Mouse (Mus musculus) kidney, embryonic 14.5 days (tissue): ENCODE data around the gene Ifna6. TPM values are rescaled to one million over a fixed set of nuclear protein-coding genes. Genes with fewer than 3 reads are reported as not detected.
A peak's percentile ranks its signal among the peaks of the same experiment; 100 is the strongest.

Experiments
- ATAC-seq: fragments of 200-750 bp; cut with Nextera tagmentation; 2 replicates; pipeline ENCODE4 v1.8.0; 2017; ENCODE audit warnings: moderate number of reproducible peaks, mild to moderate bottlenecking, moderate TSS enrichment, moderate library complexity; ENCODE audit not compliant: low FRiP score, low TSS enrichment
- H3K27ac ChIP-seq: fragments of 300-500 bp; sonication (generic); 2 replicates; pipeline ENCODE4 v1.5.1; 2014; ENCODE audit warnings: low read depth, mild to moderate bottlenecking, low read length, moderate library complexity, mixed read lengths
- H3K27me3 ChIP-seq: fragments of 300-500 bp; sonication (generic); 2 replicates; pipeline ENCODE4 v1.6.1; 2014; ENCODE audit warnings: mild to moderate bottlenecking, low read length; ENCODE audit not compliant: control insufficient read depth, insufficient read depth
- H3K36me3 ChIP-seq: fragments of 300-500 bp; sonication (generic); 2 replicates; pipeline ENCODE4 v1.6.1; 2014; ENCODE audit warnings: low read length, mixed read lengths; ENCODE audit not compliant: control insufficient read depth, insufficient read depth
- H3K4me1 ChIP-seq: fragments of 300-500 bp; sonication (generic); 2 replicates; pipeline ENCODE4 v1.6.1; 2014; ENCODE audit warnings: low read length, mixed read lengths; ENCODE audit not compliant: control insufficient read depth, insufficient read depth
- H3K4me2 ChIP-seq: fragments of 300-500 bp; sonication (generic); replicated peaks from 2 replicates; pipeline ENCODE4 v1.6.1; 2014; ENCODE audit warnings: low read depth, mild to moderate bottlenecking, low read length
- H3K4me3 ChIP-seq: fragments of 300-500 bp; sonication (generic); 2 replicates; pipeline ENCODE4 v1.5.1; 2014; ENCODE audit warnings: mild to moderate bottlenecking, low read length
- H3K9ac ChIP-seq: fragments of 300-500 bp; sonication (generic); 2 replicates; pipeline ENCODE4 v1.6.1; 2014; ENCODE audit warnings: low read depth, mild to moderate bottlenecking, low read length, moderate library complexity
- H3K9me3 ChIP-seq: fragments of 300-500 bp; sonication (generic); 2 replicates; pipeline ENCODE4 v1.6.1; 2016; ENCODE audit warnings: low read length; ENCODE audit not compliant: control insufficient read depth
- WGBS: fragments of 180-500 bp; shearing (Covaris S2); extraction: QIAGEN DNeasy Blood & Tissue Kit; methylation state at CpG from one replicate; pipeline ENCODE4 v1.1.7; 2014; 5-methylcytosine and 5-hydroxymethylcytosine counted together
- polyA plus RNA-seq: library from polyadenylated mRNA; unstranded; fragments of >200 nt; fragmentation: Nextera tagmentation; extraction: Ambion mirVana; gene quantifications from 2 replicates; pipeline ENCODE4 v1.2.1, GENCODE M21; 2014

Gene Ifna6
- polyA plus RNA-seq, 1 experiment from 2014 or later = not detected

- no peak for ATAC-seq
- no peaks in the 10 kb centered on the region for H3K4me1 ChIP-seq
- H3K9me3 ChIP-seq = no peaks in the 10 kb centered on the region
- H3K27ac ChIP-seq = no peak overlapping the region
- 58% methylated on average over 9 of the region's 9 CpGs for WGBS
- H3K9ac ChIP-seq = no peak overlapping the region
- no peaks in the 10 kb centered on the region for H3K36me3 ChIP-seq
- no peak overlapping the region for H3K4me3 ChIP-seq
- H3K4me2 ChIP-seq = no peak overlapping the region
- peaks cover 6% of the 10 kb centered on the region; the same call in 1 of the 2 replicates for H3K27me3 ChIP-seq
Measured at GRCm38 (mm10) chr4:88864599-88864998, 37.4 kb downstream of the Ifna6 start.

DNA sequence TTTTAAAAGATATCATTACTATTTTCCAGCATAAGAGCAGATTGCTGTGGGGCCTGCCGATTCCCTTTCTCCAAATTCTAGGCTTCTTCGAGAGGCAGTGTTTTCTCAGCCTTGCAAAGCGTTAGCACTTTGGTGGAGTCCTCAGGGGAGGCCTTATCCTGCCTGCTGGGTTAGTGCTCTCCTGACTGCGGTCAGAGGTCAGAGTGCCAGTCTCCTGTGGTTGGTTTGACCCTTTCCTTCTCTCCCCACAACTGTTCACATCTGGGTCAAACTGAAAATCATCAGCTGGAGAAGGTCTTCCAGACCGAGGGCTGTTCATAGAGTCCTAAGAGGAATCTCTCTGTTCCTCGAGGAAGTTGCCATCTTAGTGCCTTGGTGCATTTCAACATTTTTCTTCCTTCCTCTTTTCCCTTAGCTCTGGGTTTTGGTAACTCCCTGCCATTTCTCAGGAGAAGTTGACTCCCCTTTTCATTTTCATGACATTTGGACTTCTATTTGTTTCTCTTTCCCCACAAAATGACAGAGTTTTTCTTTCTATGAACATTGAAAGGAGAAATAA, 37.9 kb downstream of the Ifna6 start:
- 49% methylated on average over 6 of the region's 6 CpGs for WGBS
- Histone ChIP-seq H3K4me3 (no peak overlapping the region), H3K36me3 (no peaks in the 10 kb centered on the region), H3K4me1 (no peaks in the 10 kb centered on the region), H3K4me2 (no peak overlapping the region), H3K9me3 (no peaks in the 10 kb centered on the region), H3K27me3 (peaks cover 6% of the 10 kb centered on the region; the same call in 1 of the 2 replicates), H3K27ac (no peak overlapping the region), H3K9ac (no peak overlapping the region)
- no peak for ATAC-seq

DNA sequence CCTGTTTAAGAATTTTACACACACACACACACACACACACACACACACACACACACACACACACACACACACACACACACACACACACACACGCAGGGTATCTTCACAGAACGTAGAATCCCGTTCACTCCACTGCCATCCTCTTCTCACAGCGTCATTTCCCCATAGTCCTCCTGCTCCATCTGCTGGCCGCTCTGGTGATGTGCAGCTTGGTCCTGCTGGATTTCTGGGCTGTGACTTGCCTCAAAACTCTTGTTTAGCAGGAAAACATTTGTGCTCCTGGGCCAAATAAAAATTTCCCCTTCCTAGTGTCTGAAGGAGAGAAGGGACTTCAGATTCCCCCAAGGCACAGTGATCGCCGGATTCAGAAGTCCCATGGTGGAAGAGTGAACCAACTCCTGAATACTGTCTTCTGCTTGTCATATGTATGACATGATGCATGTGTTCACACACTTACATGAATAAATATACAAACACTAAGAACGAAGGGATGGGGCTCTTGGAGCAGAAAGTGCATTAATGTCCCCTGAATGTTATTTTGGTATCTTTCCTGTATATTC, 40.2 kb downstream of the Ifna6 start:
- ATAC-seq = peak; percentile 70
- Histone ChIP-seq H3K27ac (no peak overlapping the region), H3K4me2 (peak overlapping the region; percentile 91), H3K9ac (peak overlapping the region; percentile 48; the same call in 1 of the 2 replicates), H3K4me3 (peak overlapping the region; percentile 49), H3K9me3 (no peaks in the 10 kb centered on the region), H3K36me3 (no peaks in the 10 kb centered on the region), H3K4me1 (no peaks in the 10 kb centered on the region), H3K27me3 (peaks cover 6% of the 10 kb centered on the region; the same call in 1 of the 2 replicates)
- under 1% methylated on average over 8 of the region's 8 CpGs for WGBS

- Histone ChIP-seq H3K4me2 (peak overlapping the region; percentile 91), H3K36me3 (no peaks in the 10 kb centered on the region), H3K27ac (no peak overlapping the region), H3K9me3 (no peaks in the 10 kb centered on the region), H3K4me1 (no peaks in the 10 kb centered on the region), H3K4me3 (peak overlapping the region; percentile 49), H3K9ac (peak overlapping the region; percentile 48; the same call in 1 of the 2 replicates), H3K27me3 (peaks cover 6% of the 10 kb centered on the region; the same call in 1 of the 2 replicates)
- peak; percentile 76 for ATAC-seq
- WGBS = 8% methylated on average over 31 of the region's 31 CpGs
Measured at GRCm38 (mm10) chr4:88867926-88868911, 41.0 kb downstream of the Ifna6 start.

- Histone ChIP-seq H3K4me3 (no peak overlapping the region), H3K9me3 (no peaks in the 10 kb centered on the region), H3K4me2 (no peak overlapping the region), H3K4me1 (no peaks in the 10 kb centered on the region), H3K9ac (no peak overlapping the region), H3K27ac (no peak overlapping the region), H3K27me3 (peaks cover 3% of the 10 kb centered on the region), H3K36me3 (no peaks in the 10 kb centered on the region)
- no peak for ATAC-seq
- 0% methylated on average over 2 of the region's 2 CpGs for whole genome bisulfite sequencing
Measured at GRCm38 (mm10) chr4:88872691-88873090, 45.5 kb downstream of the Ifna6 start.

DNA sequence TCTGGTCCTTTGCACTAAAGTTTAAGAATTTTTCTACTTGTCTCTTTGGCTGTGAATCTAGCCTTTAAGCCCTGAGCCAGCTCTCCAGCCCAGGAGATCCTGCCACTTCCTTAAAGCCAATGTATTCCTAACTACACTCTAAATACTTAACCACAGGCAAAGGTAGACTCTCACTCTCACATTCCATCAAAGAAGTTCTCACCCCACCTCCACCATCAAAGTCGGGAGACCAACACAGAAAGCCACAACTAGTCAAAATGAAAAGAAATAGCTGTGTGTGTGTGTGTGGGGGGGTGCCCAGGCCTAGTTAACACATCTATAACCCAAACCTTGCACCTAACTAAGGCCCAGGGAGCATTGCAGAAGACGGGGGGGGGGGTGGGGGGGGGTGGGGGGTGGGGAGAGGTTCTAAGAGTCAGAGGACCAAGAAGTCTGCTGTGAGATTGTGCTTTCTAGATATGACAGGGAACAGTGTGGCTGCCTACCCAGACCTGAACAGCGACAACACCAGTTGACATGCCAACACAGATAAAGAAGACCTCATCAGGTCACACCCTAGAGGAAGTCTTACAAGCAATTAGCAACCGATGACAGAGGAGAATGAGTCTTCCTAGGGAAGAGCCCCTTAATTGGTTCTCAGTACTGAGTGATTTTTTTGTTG, 48.3 kb downstream of the Ifna6 start:
- H3K4me3 ChIP-seq = no peak overlapping the region
- no peaks in the 10 kb centered on the region for H3K36me3 ChIP-seq
- H3K27me3 ChIP-seq = peaks cover 3% of the 10 kb centered on the region
- WGBS = 61% methylated on average over 4 of the region's 4 CpGs
- H3K4me1 ChIP-seq = no peaks in the 10 kb centered on the region
- no peak overlapping the region for H3K4me2 ChIP-seq
- ATAC-seq = no peak
- no peaks in the 10 kb centered on the region for H3K9me3 ChIP-seq
- no peak overlapping the region for H3K9ac ChIP-seq
- H3K27ac ChIP-seq = no peak overlapping the region

DNA sequence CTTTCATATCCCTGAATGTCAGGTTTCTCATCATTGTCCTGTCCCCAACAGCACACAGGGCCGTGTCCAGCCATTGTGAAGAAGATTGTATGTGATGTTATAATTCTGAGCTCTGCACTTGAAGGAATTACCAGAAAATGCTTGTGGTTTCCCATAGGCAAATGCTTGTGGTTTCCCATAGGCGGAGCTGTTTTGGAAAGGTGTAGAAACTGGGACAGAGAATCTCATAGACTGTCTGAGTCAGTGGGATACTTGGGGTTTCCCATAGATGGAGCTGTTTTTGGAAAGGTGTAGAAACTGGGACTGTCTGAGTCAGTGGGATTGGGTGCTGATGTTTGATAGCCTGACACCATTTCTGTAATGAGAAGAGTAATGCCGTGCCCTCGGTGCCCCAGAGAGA, 49.3 kb downstream of the Ifna6 start:
- 87% methylated on average over 4 of the region's 4 CpGs for WGBS
- no peak for ATAC-seq
- H3K27ac ChIP-seq = no peak overlapping the region
- H3K4me2 ChIP-seq = no peak overlapping the region
- H3K9ac ChIP-seq = no peak overlapping the region
- H3K4me3 ChIP-seq = no peak overlapping the region
- no peaks in the 10 kb centered on the region for H3K36me3 ChIP-seq
- H3K4me1 ChIP-seq = no peaks in the 10 kb centered on the region
- H3K9me3 ChIP-seq = no peaks in the 10 kb centered on the region
- peaks cover 3% of the 10 kb centered on the region for H3K27me3 ChIP-seq
